Mouse (Mus musculus): ENCODE measurements at regions not wholly inside any gene's neighbourhood (a gene's known extent, or its start where the extent isn't known, plus 50 kb on each side); places are given as distances from the start of the nearest gene placed in this dataset.

DNA sequence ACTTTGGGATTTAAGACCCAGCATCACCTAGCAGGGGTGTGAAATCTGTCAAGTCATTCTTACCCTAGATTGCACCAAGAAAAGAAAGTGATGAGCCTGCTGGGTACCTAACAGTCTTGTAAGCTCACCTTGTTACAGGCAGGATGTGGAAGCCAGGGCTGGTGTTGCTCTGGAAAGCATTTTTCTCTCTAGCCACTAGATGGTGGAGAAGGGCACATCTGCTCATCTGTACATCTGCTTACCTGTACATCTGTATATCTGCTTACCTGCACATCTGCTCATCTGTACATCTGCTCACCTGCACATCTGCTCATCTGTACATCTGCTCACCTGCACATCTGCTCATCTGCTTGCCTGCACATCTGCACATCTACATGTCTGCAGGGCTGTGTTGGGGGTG, 102.0 kb upstream of the Spata13 start:
- Histone ChIP-seq H3K4me1 (ENCODE audit: insufficient read depth, low read length) (peaks cover 3% of the 10 kb centered on the region; the same call in 1 of the 2 replicates), H3K36me3 (ENCODE audit: insufficient read depth, low read length) (no peaks in the 10 kb centered on the region), H3K27ac (ENCODE audit: low read depth, low read length) (no peak overlapping the region), H3K9me3 (ENCODE audit: low read length) (no peaks in the 10 kb centered on the region), H3K27me3 (ENCODE audit: insufficient read depth, low read length) (no peaks in the 10 kb centered on the region), H3K4me3 (ENCODE audit: low read depth, low read length) (no peak overlapping the region), H3K9ac (replicated peaks; ENCODE audit: low read length, poor library complexity, severe bottlenecking) (no peak overlapping the region), H3K4me2 (ENCODE audit: low read depth, low read length, poor library complexity, severe bottlenecking) (no peak overlapping the region)
- no peak for ATAC-seq (ENCODE audit: low FRiP score)
- no peak for DNase-seq (ENCODE audit: low spot score)
- TF ChIP-seq CTCF (IDR thresholded peaks at IDR 0.05), result peak; percentile 41

DNA sequence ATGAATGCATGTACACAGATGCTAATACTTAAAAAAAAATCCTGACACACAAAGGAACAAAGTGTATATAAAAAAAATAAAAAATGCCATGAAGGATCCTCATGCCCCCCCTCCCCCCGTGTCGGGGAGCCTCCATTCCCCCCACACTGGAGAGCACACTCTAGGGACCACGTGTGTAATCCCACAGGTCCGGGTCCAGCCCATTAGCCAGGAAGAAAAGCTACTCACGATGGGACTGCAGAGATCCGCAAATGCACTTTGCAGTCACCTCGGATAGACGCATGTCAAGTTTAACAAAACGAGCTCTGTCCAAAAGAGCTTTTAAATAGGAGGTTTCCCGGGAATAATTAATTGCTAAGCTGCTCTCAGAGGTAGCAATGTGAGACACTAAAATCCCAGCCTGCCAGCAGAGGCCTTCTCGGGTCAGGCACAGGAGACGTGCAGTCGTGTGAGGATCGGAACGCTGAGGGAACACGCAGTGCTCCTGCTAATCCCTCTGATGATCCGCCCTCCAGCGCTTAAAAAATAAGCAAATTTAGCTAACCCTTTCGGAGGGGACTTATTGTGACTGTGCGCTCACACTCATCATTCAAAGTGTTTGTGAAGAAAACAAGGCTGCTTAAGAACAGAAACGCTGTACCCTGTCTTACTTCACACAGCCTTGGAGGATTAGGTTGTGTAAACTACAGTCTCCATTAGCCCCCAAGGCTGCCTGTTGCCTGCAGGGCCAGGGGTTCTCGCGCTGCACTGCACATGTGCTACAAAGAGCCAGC, 100.2 kb upstream of the Spata13 start:
- H3K27me3 ChIP-seq (ENCODE audit: insufficient read depth, low read length), result no peaks in the 10 kb centered on the region
- no peak overlapping the region for H3K4me3 ChIP-seq (ENCODE audit: low read depth, low read length)
- no peak overlapping the region for H3K9ac ChIP-seq (replicated peaks; ENCODE audit: low read length, poor library complexity, severe bottlenecking)
- H3K4me2 ChIP-seq (ENCODE audit: low read depth, low read length, poor library complexity, severe bottlenecking), result peak overlapping the region; percentile 26
- no peaks in the 10 kb centered on the region for H3K36me3 ChIP-seq (ENCODE audit: insufficient read depth, low read length)
- 11% methylated on average over 23 of the region's 23 CpGs for WGBS
- no peak overlapping the region for H3K27ac ChIP-seq (ENCODE audit: low read depth, low read length)
- ATAC-seq (ENCODE audit: low FRiP score), result no peak
- H3K4me1 ChIP-seq (ENCODE audit: insufficient read depth, low read length), result peaks cover 3% of the 10 kb centered on the region; the same call in 1 of the 2 replicates
- DNase-seq (ENCODE audit: low spot score), result no peak
- H3K9me3 ChIP-seq (ENCODE audit: low read length), result no peaks in the 10 kb centered on the region
- peak; percentile 21; the same call in 1 of the 2 replicates for TF ChIP-seq CTCF (IDR thresholded peaks at IDR 0.05)

- Histone ChIP-seq H3K4me3 (ENCODE audit: low read depth, low read length) (no peak overlapping the region), H3K9me3 (ENCODE audit: low read length) (no peaks in the 10 kb centered on the region), H3K4me2 (ENCODE audit: low read depth, low read length, poor library complexity, severe bottlenecking) (no peak overlapping the region), H3K4me1 (ENCODE audit: insufficient read depth, low read length) (no peaks in the 10 kb centered on the region; the same call in 1 of the 2 replicates), H3K9ac (replicated peaks; ENCODE audit: low read length, poor library complexity, severe bottlenecking) (no peak overlapping the region), H3K36me3 (ENCODE audit: insufficient read depth, low read length) (no peaks in the 10 kb centered on the region), H3K27ac (ENCODE audit: low read depth, low read length) (no peak overlapping the region), H3K27me3 (ENCODE audit: insufficient read depth, low read length) (no peaks in the 10 kb centered on the region)
- DNase-seq (ENCODE audit: low spot score) (peak; percentile 58), ATAC-seq (ENCODE audit: low FRiP score) (no peak)
- WGBS, result 94% methylated on average over 2 of the region's 2 CpGs
- peak; percentile 61 for TF ChIP-seq CTCF (IDR thresholded peaks at IDR 0.05)
Measured at GRCm38 (mm10) chr14:60539040-60539439, 94.8 kb upstream of the Spata13 start.

GRCm38 (mm10) chr14:60540111-60540510, 93.7 kb upstream of the Spata13 start:
- H3K36me3 ChIP-seq (ENCODE audit: insufficient read depth, low read length), result no peaks in the 10 kb centered on the region
- DNase-seq (ENCODE audit: low spot score) (peak; percentile 30), ATAC-seq (ENCODE audit: low FRiP score) (no peak)
- no peak overlapping the region for H3K4me2 ChIP-seq (ENCODE audit: low read depth, low read length, poor library complexity, severe bottlenecking)
- no peak overlapping the region for H3K4me3 ChIP-seq (ENCODE audit: low read depth, low read length)
- 73% methylated on average over 4 of the region's 4 CpGs for WGBS
- no peaks in the 10 kb centered on the region for H3K9me3 ChIP-seq (ENCODE audit: low read length)
- no peak for TF ChIP-seq CTCF (IDR thresholded peaks at IDR 0.05)
- no peaks in the 10 kb centered on the region for H3K4me1 ChIP-seq (ENCODE audit: insufficient read depth, low read length)
- H3K27me3 ChIP-seq (ENCODE audit: insufficient read depth, low read length), result no peaks in the 10 kb centered on the region
- H3K27ac ChIP-seq (ENCODE audit: low read depth, low read length), result no peak overlapping the region
- no peak overlapping the region for H3K9ac ChIP-seq (replicated peaks; ENCODE audit: low read length, poor library complexity, severe bottlenecking)

GRCm38 (mm10) chr14:60541596-60541995, 92.2 kb upstream of the Spata13 start:
- DNase-seq (ENCODE audit: low spot score) (no peak), ATAC-seq (ENCODE audit: low FRiP score) (no peak)
- Histone ChIP-seq H3K27ac (ENCODE audit: low read depth, low read length) (no peak overlapping the region), H3K4me3 (ENCODE audit: low read depth, low read length) (no peak overlapping the region), H3K4me2 (ENCODE audit: low read depth, low read length, poor library complexity, severe bottlenecking) (no peak overlapping the region), H3K4me1 (ENCODE audit: insufficient read depth, low read length) (no peaks in the 10 kb centered on the region), H3K36me3 (ENCODE audit: insufficient read depth, low read length) (no peaks in the 10 kb centered on the region), H3K9ac (replicated peaks; ENCODE audit: low read length, poor library complexity, severe bottlenecking) (no peak overlapping the region), H3K9me3 (ENCODE audit: low read length) (no peaks in the 10 kb centered on the region), H3K27me3 (ENCODE audit: insufficient read depth, low read length) (no peaks in the 10 kb centered on the region)
- 83% methylated on average over 5 of the region's 5 CpGs for WGBS
- no peak for TF ChIP-seq CTCF (IDR thresholded peaks at IDR 0.05)

DNA sequence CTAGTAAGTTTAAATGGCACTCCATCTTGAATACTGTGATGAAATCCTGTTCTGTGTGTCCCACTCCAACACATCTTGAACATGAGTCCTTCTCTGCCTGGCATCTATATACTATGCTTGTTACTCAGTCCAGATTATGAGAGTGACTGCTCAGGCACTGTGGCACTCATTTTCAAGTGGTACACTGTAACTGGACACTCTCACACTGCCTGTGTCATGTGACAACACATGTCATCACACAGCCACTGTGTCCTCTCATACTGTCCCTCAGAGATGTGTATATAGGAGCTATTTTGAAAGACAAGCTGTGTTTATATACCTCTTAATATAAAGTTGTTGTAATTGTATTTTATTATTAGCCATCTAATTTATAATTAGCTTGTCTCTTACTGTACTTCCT, 89.0 kb upstream of the Spata13 start:
- no peak for DNase-seq (ENCODE audit: low spot score)
- Histone ChIP-seq H3K4me1 (ENCODE audit: insufficient read depth, low read length) (no peaks in the 10 kb centered on the region), H3K36me3 (ENCODE audit: insufficient read depth, low read length) (no peaks in the 10 kb centered on the region), H3K4me3 (ENCODE audit: low read depth, low read length) (no peak overlapping the region), H3K27me3 (ENCODE audit: insufficient read depth, low read length) (no peaks in the 10 kb centered on the region), H3K4me2 (ENCODE audit: low read depth, low read length, poor library complexity, severe bottlenecking) (no peak overlapping the region), H3K9ac (replicated peaks; ENCODE audit: low read length, poor library complexity, severe bottlenecking) (no peak overlapping the region), H3K9me3 (ENCODE audit: low read length) (no peaks in the 10 kb centered on the region), H3K27ac (ENCODE audit: low read depth, low read length) (no peak overlapping the region)
- no peak for ATAC-seq (ENCODE audit: low FRiP score)
- TF ChIP-seq CTCF (IDR thresholded peaks at IDR 0.05), result no peak
